Mouse (Mus musculus) thymus, adult 2 months (tissue): ENCODE results near the gene Kif5c.

Source experiments
- CTCF ChIP-seq: fragments of 200-500 bp; IDR thresholded peaks from 2 replicates; pipeline ENCODE4 v1.5.1; 2012; ENCODE audit warnings: mild to moderate bottlenecking, control low read depth, low read length, moderate library complexity, borderline replicate concordance; ENCODE audit not compliant: control insufficient read depth, poor library complexity, insufficient read depth; ENCODE audit errors: extremely low read depth
- POLR2A ChIP-seq: fragments of 200-500 bp; IDR thresholded peaks from 2 replicates; pipeline ENCODE4 v1.6.1; 2012; ENCODE audit warnings: mild to moderate bottlenecking, low read length, control low read depth, moderate library complexity; ENCODE audit not compliant: control insufficient read depth, poor library complexity, insufficient read depth; ENCODE audit errors: extremely low read depth

GRCm38 (mm10) chr2:49757616-49758015, 138.5 kb downstream of the Kif5c start:
- no peak for TF ChIP-seq CTCF
- TF ChIP-seq POLR2A = no peak
